Comparison of ENCODE assay signal across 25 mouse cellular contexts in the genomic region with DNA sequence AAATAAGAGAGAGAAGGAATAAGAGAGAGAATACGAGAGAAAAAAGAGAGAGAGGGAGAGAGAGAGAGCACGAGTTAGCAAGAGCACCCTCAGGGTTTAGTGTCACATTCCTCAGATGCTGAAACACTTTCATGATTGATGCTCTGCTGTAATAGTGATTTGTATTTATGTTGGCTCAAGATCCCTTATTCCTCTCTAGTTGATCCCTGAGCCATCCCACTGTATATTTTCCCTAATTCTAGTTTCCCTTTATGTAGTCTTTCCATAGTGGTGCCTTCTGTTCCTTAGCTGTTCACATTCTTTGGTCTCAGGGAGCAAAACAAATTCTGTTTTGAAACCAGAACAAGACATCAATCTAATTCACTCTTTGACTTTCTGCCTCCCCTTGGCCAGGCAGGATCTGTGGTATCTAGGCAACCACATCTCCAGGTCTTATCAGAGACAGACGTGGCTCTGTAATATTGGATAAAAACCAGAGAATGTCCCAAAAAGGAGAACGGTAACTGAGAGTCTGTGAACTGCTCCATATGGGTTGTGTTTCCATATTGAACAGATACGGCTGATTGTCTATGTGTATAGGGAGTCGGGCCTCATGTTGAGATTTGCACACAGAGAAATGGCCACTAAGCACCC.
DNase-seq lines count a peak whose midpoint lies in the region; ATAC-seq and TF ChIP-seq lines count a peak whose summit lies in the region.
"Had no signal": no experiment of that assay in that cellular context is flagged by ENCODE, and none has a peak within 500 bp of the region (broad histone marks: within the 10 kb centered on the region; RNA-seq: fewer than 3 reads in every experiment).

No protein-coding gene starts in this region.

- H3K27ac ChIP-seq in hindbrain, embryonic 16.5 days (ENCODE audit: low read depth, low read length): no peak overlapping the region
- H3K27ac ChIP-seq in hindbrain, embryonic 12.5 days: no peak overlapping the region
- no peak overlapping the region for H3K27ac ChIP-seq in lung, embryonic 14.5 days (ENCODE audit: low read depth)
- no peak overlapping the region for H3K27ac ChIP-seq in lung, postnatal 0 days (ENCODE audit: low read length)
- H3K27ac ChIP-seq: embryonic facial prominence, embryonic 12.5 days; heart, adult 2 months; left cerebral cortex, adult 2 months; limb, embryonic 10.5 days; neural tube, embryonic 13.5 days had no signal

- no peak overlapping the region for H3K4me3 ChIP-seq in hindbrain, embryonic 16.5 days (ENCODE audit: low read length)
- no peak overlapping the region for H3K4me3 ChIP-seq in hindbrain, embryonic 12.5 days
- no peak overlapping the region for H3K4me3 ChIP-seq in lung, embryonic 14.5 days (ENCODE audit: low read depth, low read length)
- H3K4me3 ChIP-seq in lung, postnatal 0 days (ENCODE audit: low read depth, low read length): no peak overlapping the region
- H3K4me3 ChIP-seq: embryonic facial prominence, embryonic 12.5 days; heart, adult 2 months; left cerebral cortex, adult 2 months; limb, embryonic 10.5 days; neural tube, embryonic 13.5 days had no signal

- TF ChIP-seq EP300 in lung, postnatal 0 days (IDR thresholded peaks at IDR 0.05): no peak

- no peaks in the 10 kb centered on the region for H3K27me3 ChIP-seq in hindbrain, embryonic 16.5 days (replicated peaks; ENCODE audit: control insufficient read depth, insufficient read depth, low read length)
- H3K27me3 ChIP-seq in hindbrain, embryonic 12.5 days: no peaks in the 10 kb centered on the region
- H3K27me3 ChIP-seq in lung, embryonic 14.5 days (ENCODE audit: insufficient read depth, low read length): no peaks in the 10 kb centered on the region
- no peaks in the 10 kb centered on the region for H3K27me3 ChIP-seq in lung, postnatal 0 days (replicated peaks; ENCODE audit: insufficient read depth, low read length)
- H3K27me3 ChIP-seq: embryonic facial prominence, embryonic 12.5 days; neural tube, embryonic 13.5 days; Patski had no signal

- H3K9me3 ChIP-seq in hindbrain, embryonic 16.5 days (ENCODE audit: control insufficient read depth, low read length): no peaks in the 10 kb centered on the region
- H3K9me3 ChIP-seq in hindbrain, embryonic 12.5 days (replicated peaks): no peaks in the 10 kb centered on the region
- no peaks in the 10 kb centered on the region for H3K9me3 ChIP-seq in lung, embryonic 14.5 days (ENCODE audit: low read depth, low read length)
- H3K9me3 ChIP-seq in lung, postnatal 0 days (ENCODE audit: low read length): no peaks in the 10 kb centered on the region
- H3K9me3 ChIP-seq: embryonic facial prominence, embryonic 12.5 days; limb, embryonic 10.5 days; neural tube, embryonic 13.5 days had no signal

- 0 out of 2 replicates have a peak, but pooled peaks cover 2% of the 10 kb centered on the region for H3K4me1 ChIP-seq in hindbrain, embryonic 16.5 days (ENCODE audit: control insufficient read depth, insufficient read depth, low read depth, low read length)
- H3K4me1 ChIP-seq in hindbrain, embryonic 12.5 days: no peaks in the 10 kb centered on the region
- H3K4me1 ChIP-seq in lung, embryonic 14.5 days (ENCODE audit: insufficient read depth): no peaks in the 10 kb centered on the region
- no peaks in the 10 kb centered on the region for H3K4me1 ChIP-seq in lung, postnatal 0 days (ENCODE audit: insufficient read depth, low read depth, low read length)
- H3K4me1 ChIP-seq: embryonic facial prominence, embryonic 12.5 days; limb, embryonic 10.5 days had no signal

- H3K9ac ChIP-seq in hindbrain, embryonic 16.5 days (ENCODE audit: low read depth, low read length): no peak overlapping the region
- no peak overlapping the region for H3K9ac ChIP-seq in hindbrain, embryonic 12.5 days
- H3K9ac ChIP-seq in lung, embryonic 14.5 days: no peak overlapping the region
- H3K9ac ChIP-seq in lung, postnatal 0 days (replicated peaks; ENCODE audit: low read depth): no peak overlapping the region
- H3K9ac ChIP-seq: embryonic facial prominence, embryonic 12.5 days; neural tube, embryonic 13.5 days had no signal

- ATAC-seq in hindbrain, embryonic 16.5 days: peak; percentile 65; the same call in 1 of the 2 replicates
- ATAC-seq in hindbrain, embryonic 12.5 days (ENCODE audit: low FRiP score): no peak
- ATAC-seq in lung, embryonic 14.5 days (ENCODE audit: insufficient read depth): peak; percentile 21; the same call in 1 of the 2 replicates
- ATAC-seq in lung, postnatal 0 days: no peak
- ATAC-seq: CD4-positive, CD25-positive, alpha-beta regulatory T cell, adult 4 months; inflammation-experienced regulatory T-cells, adult 6 months; Patski had no signal

- no peak for TF ChIP-seq CTCF in lung, embryonic 14.5 days (IDR thresholded peaks at IDR 0.05; ENCODE audit: low read depth)
- no peak for TF ChIP-seq CTCF in lung, postnatal 0 days (IDR thresholded peaks at IDR 0.05)

- H3K4me2 ChIP-seq in hindbrain, embryonic 16.5 days (ENCODE audit: low read length): no peak overlapping the region
- no peak overlapping the region for H3K4me2 ChIP-seq in hindbrain, embryonic 12.5 days (replicated peaks)
- no peak overlapping the region for H3K4me2 ChIP-seq in lung, embryonic 14.5 days
- H3K4me2 ChIP-seq in lung, postnatal 0 days (replicated peaks; ENCODE audit: low read depth, low read length): no peak overlapping the region
- H3K4me2 ChIP-seq: embryonic facial prominence, embryonic 12.5 days; midbrain, embryonic 11.5 days; neural tube, embryonic 13.5 days had no signal

- WGBS in hindbrain, embryonic 16.5 days: 48% methylated on average over 6 of the region's 6 CpGs
- 59% methylated on average over 6 of the region's 6 CpGs for WGBS in hindbrain, embryonic 12.5 days
- WGBS in lung, embryonic 14.5 days: 37% methylated on average over 6 of the region's 6 CpGs
- 47% methylated on average over 6 of the region's 6 CpGs for WGBS in lung, postnatal 0 days

- no peaks in the 10 kb centered on the region for H3K36me3 ChIP-seq in hindbrain, embryonic 16.5 days (ENCODE audit: control insufficient read depth, insufficient read depth, low read length)
- no peaks in the 10 kb centered on the region for H3K36me3 ChIP-seq in hindbrain, embryonic 12.5 days
- no peaks in the 10 kb centered on the region for H3K36me3 ChIP-seq in lung, embryonic 14.5 days (ENCODE audit: insufficient read depth)
- no peaks in the 10 kb centered on the region for H3K36me3 ChIP-seq in lung, postnatal 0 days (ENCODE audit: insufficient read depth, low read length)
- H3K36me3 ChIP-seq: embryonic facial prominence, embryonic 12.5 days; limb, embryonic 10.5 days; neural tube, embryonic 13.5 days had no signal

- peak; percentile 7 to 22 for DNase-seq in cerebellum, postnatal 14 days
- DNase-seq in cerebellum, adult 9-10 months: no peak
- peak; percentile 7 for DNase-seq in lung, embryonic 14.5 days
- no peak for DNase-seq in lung, postnatal 0 days (ENCODE audit: low spot score)
- peak; percentile 6 for DNase-seq in mesoderm, embryonic 11.5 days (ENCODE audit: low read depth, low spot score)
- DNase-seq: adrenal gland, adult 8-10 months; cerebellum, adult 11 months; cerebellum, postnatal 36 days; gastrocnemius, postnatal 25 days; heart, adult 2 months; heart, postnatal 36 days; kidney, postnatal 14 days; lung, adult 18-20 months; lung, postnatal 36 days; thymus, postnatal 25 days had no signal

Comparison
In these comparisons a context has a peak if more than half of its experiments do, and no peak if none do; other contexts are left out.
1. DNase-seq: peak in cerebellum, postnatal 14 days (2 of 2), lung, embryonic 14.5 days (single experiment) and mesoderm, embryonic 11.5 days (single experiment); none in cerebellum, adult 9-10 months (single experiment) and lung, postnatal 0 days (single experiment).
2. ATAC-seq: peak in hindbrain, embryonic 16.5 days (single experiment) and lung, embryonic 14.5 days (single experiment); none in hindbrain, embryonic 12.5 days (single experiment) and lung, postnatal 0 days (single experiment).